Mouse (Mus musculus) lung, postnatal 0 days (tissue): ENCODE data around the gene Urm1.
"Not testable (repeated sequence)": the region's sequence is repeated elsewhere in the genome, so short reads cannot be mapped to it uniquely, and the experiment has no call there.

Experiments
- CTCF ChIP-seq: IDR thresholded peaks from 2 replicates; pipeline ENCODE4 v1.5.1; 2016; ENCODE audit warnings: antibody characterized with exemption, mild to moderate bottlenecking
- EP300 ChIP-seq: IDR thresholded peaks from 2 replicates; pipeline ENCODE4 v1.6.1; 2016; ENCODE audit warnings: antibody characterized with exemption, mild to moderate bottlenecking, control low read depth

DNA sequence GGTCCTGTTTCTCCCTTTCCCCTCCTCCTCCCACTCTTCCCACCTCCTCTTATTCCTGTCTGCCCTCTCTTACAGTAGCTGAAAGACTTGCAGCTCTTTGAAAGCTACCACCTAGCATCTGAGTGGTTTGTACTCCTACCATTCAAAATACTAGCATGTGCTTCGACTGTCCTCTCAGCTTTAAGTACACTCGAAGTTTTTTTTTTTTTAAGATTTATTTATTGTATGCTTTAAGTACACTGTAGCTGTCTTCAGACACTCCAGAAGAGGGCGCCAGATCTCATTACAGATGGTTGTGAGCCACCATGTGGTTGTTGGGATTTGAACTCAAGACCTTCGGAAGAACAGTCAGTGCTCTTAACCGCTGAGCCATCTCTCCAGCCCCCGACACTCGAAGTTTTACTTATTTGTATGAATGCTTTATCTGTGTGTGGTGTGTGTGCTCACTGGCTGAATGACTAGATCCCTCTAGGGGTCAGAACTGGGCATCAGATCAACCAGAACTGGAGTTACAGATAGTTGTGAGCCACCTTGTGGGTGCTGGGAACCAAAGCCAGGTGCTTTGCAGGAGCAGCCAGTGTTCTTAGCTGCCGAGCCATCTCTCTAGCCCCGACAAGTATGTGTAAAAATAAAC lies 66.9 kb downstream of the Urm1 start:
- not testable (repeated sequence) for TF ChIP-seq CTCF, EP300
